Mouse (Mus musculus) liver, adult 10 weeks (tissue): Measurements from ENCODE around the gene Fam184b. TPM values are rescaled to one million over a fixed set of nuclear protein-coding genes. Genes with fewer than 3 reads are reported as not detected.

Source experiments
- polyA plus RNA-seq: library from polyadenylated mRNA; stranded (reverse); fragments of 350-450 nt; fragmentation: Illumina TruSeq; extraction: RNeasy Lipid Tissue Mini Kit (QIAGEN cat#74804); gene quantifications from one replicate; pipeline ENCODE4 v1.2.3, GENCODE M21; 2014; ENCODE audit warnings: low read depth, low replicate concordance

Gene Fam184b
- 0.24 TPM for polyA plus RNA-seq

DNA sequence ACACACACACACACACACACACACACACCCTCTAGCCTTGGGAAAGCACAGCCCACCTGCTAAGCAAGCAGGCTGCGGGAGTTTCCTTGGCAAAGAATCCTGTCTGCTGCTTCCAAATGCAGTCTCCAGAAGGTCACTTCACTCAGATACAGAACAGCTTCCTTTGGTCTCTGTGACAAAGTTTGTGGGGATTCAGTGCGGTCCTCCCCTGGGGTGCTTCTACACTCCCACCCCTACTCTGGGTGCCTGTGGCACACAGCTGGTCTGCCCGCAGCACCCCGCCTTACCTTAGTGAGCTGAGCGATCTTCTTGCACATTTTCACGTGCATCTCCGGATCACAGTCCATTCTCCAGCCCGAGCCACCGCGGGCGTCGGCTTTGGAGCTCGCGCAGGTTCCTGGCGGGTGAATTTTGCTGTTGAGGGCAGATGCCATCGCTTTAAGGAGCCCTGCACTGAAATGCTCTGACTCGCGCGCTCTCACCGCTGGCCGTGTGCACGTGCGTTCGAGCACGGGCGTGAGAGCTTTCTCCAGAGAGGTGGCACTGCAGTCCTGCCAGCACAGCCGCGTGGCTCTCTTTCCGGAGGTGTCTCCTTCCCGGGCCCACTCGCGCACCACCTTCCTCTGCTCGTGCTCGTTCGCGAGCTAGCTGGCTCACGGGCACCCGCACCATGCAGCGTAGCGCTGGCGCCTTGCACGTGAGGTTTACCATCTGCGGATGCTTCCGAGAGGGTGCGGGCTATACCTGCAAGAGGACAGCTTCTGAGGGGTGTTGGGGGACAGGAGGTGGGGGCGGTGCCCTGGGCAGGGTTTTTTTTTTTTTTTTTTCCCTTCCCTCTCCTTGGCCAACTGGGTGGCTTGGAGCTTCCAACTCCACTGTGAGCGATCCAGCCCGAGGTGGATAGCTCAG, at the start of gene Fam184b:
Gene Fam184b, minus strand, starts transcription at position 809 of the 909 bp plus-strand sequence.

DNA sequence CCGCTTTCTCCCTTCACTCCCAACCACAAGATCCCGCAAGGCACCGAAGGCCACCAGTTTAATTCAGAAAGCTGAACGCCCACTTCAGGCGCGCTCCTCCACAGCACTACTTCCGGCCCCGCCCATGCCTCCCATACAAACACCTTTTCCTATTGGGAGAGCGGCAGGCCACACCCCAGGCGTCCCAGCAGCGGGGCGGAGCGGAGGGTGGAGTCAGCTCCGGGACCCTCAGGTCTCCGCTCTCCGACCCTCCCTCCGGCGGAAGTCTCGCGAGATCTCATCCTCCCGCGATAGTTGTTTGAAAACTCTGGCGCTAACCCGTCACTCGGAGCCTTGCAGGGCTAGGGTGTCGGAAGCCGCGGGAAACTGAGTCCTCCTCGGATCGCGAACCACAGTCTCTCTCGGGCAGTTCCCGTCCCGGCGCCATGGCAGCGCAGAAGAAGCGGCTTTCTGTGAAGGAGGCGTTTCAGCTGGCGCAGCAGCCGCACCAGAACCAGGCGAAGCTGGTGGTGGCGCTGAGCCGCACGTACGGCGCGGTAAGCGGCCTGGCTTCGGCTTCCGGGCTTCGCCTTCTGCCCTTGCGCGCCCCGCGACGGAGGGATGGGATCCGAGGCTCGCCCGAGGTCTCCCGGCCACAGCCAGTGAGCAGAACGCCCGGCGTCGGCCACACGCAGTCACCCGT, 30.3 kb upstream of the Fam184b start, which contains the start of gene Ncapg:
Gene Ncapg, plus strand, starts transcription at position 322 of the 682 bp plus-strand sequence.

DNA sequence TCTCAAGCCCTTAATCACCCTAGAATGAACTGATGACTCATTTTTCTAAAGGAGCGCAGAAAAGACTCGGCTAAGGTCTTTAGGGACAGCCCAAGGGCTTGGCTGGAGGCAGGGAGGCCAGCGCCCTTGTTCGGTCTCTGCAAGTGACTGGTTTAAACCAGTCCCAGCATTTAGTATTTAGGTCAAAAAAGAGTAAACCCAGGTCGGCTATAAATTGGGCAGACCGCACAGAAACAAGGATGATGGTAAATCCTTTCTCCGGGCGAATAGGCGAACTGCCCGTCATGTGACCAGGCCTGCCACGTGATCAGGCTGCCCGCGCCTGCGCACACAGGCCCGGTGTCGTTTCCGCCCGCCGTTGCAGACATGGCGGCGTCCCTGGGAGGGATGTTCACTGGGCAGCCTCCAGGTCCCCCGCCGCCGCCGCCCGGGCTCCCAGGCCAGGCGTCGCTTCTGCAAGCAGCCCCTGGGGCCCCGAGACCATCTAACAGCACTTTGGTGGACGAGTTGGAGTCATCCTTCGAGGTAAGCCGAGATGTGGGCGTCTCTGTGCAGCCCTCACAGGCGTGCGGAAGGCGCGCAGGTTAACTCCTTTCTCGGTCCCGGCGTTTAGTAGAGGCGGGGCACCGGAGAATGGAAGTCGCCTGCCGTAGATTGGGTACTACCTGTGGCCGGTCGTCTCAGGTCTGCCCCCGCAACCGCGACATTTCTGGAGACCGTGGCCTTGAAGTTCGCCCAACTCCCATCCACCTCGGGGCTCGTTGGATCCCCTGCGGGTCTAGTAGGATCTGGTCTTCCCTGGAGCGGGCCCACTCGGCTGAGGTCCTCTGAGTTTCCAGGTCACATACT, 119.2 kb downstream of the Fam184b start, which contains the start of gene Med28:
Gene Med28, plus strand, starts transcription at position 270 of the 849 bp plus-strand sequence.

DNA sequence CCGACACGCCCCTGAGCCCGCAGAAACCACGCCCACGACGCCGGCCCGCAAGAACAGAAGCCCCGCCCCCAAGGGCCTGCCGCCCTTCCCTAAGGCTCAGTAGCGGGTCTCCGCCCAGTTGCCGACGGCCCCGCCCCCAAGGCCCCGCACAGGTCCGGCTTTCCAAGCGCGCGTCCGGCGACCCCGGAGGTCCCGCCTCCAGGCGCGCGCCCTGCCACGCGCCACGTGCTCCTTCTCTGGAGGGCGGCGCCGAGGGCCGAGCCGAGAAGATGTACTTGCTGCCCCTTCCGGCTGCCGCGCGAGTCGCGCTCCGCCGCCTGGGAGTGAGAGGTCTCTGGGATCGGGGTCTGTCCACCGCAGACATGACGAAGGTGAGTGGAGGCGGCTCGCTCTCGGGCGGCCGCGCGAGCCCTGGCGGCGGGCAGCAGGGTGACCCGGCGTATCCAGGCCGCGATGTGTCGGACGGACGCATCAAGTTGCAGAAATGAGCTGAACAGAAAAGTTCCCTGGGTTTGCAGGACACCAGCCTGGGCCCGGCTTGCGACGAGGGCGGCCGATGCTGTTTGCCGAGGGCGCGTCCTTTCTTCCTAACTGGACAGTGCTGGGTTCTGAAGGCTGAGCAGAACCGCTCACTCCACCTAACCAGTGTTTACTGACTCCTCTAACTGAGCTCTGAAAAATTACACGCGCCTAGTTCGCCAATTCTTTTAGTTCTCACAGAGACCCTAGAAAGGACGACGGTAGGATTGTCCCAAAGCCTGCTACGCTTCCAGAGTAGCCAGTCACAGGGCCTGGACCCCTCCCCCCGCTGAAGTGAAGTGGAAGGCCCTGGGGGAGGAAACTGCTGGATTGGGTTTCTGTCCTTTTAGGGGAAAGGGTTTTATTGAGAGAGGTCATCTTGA, 146.0 kb downstream of the Fam184b start, which contains the start of gene Lap3:
Gene Lap3, plus strand, starts transcription at position 184 of the 902 bp plus-strand sequence.

Other genes starting within 250 kb of the Fam184b start
- gene Qdpr, start 189.4 kb downstream of the Fam184b start, polyA plus RNA-seq = 577 TPM
- not detected for gene Clrn2, start 185.9 kb downstream of the Fam184b start, polyA plus RNA-seq
- gene Lap3, start 146.2 kb downstream of the Fam184b start, polyA plus RNA-seq = 287 TPM
- 23.7 TPM for gene Med28, start 119.4 kb downstream of the Fam184b start, polyA plus RNA-seq
- gene Ncapg, start 30.3 kb upstream of the Fam184b start, polyA plus RNA-seq = 0.19 TPM
- 10.7 TPM for gene Lcorl, start 218.0 kb upstream of the Fam184b start, polyA plus RNA-seq